Mouse (Mus musculus): ENCODE results near the gene Rp2. TPM values are rescaled to one million over a fixed set of nuclear protein-coding genes. Genes with fewer than 3 reads are reported as not detected.

Rp2 gene
- polyA plus RNA-seq, 2 experiments, result 5.6 to 10.4 TPM

- Histone ChIP-seq H3K9me3 (ENCODE audit: control insufficient read depth, low read length) (no peaks in the 10 kb centered on the region), H3K4me3 (ENCODE audit: insufficient read depth in 1 of 2, low read depth in 2 of 2, low read length in 2 of 2) (no peak overlapping the region), H3K4me1 (replicated peaks; ENCODE audit: control insufficient read depth in 2 of 2, insufficient read depth in 2 of 2, low read length in 1 of 2) (peaks cover 0 to 5% of the 10 kb centered on the region in 2 experiments; a peak in 2 of 4 replicates), H3K9ac (replicated peaks) (no peak overlapping the region), H3K36me3 (replicated peaks; ENCODE audit: control insufficient read depth, insufficient read depth, low read depth) (no peaks in the 10 kb centered on the region), H3K27me3 (ENCODE audit: control insufficient read depth, insufficient read depth, low read length) (no peaks in the 10 kb centered on the region), H3K4me2 (ENCODE audit: low read depth) (no peak overlapping the region), H3K27ac (no peak overlapping the region)
- TF ChIP-seq CTCF (IDR thresholded peaks at IDR 0.05; ENCODE audit: low read depth) (no peak), EP300 (IDR thresholded peaks at IDR 0.05; ENCODE audit: low read depth) (no peak)
- no peak for ATAC-seq (ENCODE audit: insufficient read depth)
- 38% methylated on average over 2 of the region's 2 CpGs for WGBS (ENCODE audit: insufficient replicate concordance)
- DNase-seq (ENCODE audit: low read depth in 3 of 3, low spot score in 3 of 3), result no peak
Observed at GRCm38 (mm10) chrX:20407676-20408075, 43.4 kb downstream of the Rp2 start.

DNA sequence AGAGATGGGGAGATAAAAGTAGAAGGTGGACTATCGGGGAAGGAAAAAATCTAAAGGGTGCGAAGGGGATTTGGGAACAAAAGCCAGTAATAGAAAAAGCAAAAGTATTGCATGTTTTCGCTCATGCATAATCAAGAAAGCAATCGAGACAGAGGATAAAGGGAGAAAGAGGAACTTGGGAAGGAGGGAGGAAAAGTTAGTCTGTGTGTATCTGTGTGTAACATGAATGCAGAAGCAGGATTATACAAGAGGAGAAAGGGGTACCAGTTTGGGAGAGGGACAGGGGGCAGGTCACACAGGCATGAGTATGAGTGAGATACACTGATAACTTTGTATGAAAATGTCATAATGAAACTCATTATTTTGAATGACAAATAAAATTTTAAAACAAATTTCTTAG lies 47.1 kb downstream of the Rp2 start:
- no peak for ATAC-seq (ENCODE audit: insufficient read depth)
- H3K4me2 ChIP-seq (ENCODE audit: low read depth), result no peak overlapping the region
- no peak overlapping the region for H3K9ac ChIP-seq (replicated peaks)
- 68% methylated on average over 4 of the region's 4 CpGs for WGBS (ENCODE audit: insufficient replicate concordance)
- H3K4me1 ChIP-seq (replicated peaks; ENCODE audit: control insufficient read depth in 2 of 2, insufficient read depth in 2 of 2, low read length in 1 of 2), result peaks cover 0 to 6% of the 10 kb centered on the region in 2 experiments; a peak in 2 of 4 replicates
- no peak overlapping the region for H3K4me3 ChIP-seq (ENCODE audit: insufficient read depth in 1 of 2, low read depth in 2 of 2, low read length in 2 of 2)
- no peaks in the 10 kb centered on the region for H3K27me3 ChIP-seq (ENCODE audit: control insufficient read depth, insufficient read depth, low read length)
- TF ChIP-seq CTCF (IDR thresholded peaks at IDR 0.05; ENCODE audit: low read depth), result no peak
- no peak for TF ChIP-seq EP300 (IDR thresholded peaks at IDR 0.05; ENCODE audit: low read depth)
- H3K36me3 ChIP-seq (replicated peaks; ENCODE audit: control insufficient read depth, insufficient read depth, low read depth), result no peaks in the 10 kb centered on the region
- no peak overlapping the region for H3K27ac ChIP-seq
- no peaks in the 10 kb centered on the region for H3K9me3 ChIP-seq (ENCODE audit: control insufficient read depth, low read length)
- no peak for DNase-seq (ENCODE audit: low read depth in 3 of 3, low spot score in 3 of 3)

GRCm38 (mm10) chrX:20412221-20412620 lies 47.9 kb downstream of the Rp2 start:
- H3K9ac ChIP-seq (replicated peaks), result no peak overlapping the region
- no peak overlapping the region for H3K4me2 ChIP-seq (ENCODE audit: low read depth)
- no peak overlapping the region for H3K4me3 ChIP-seq (ENCODE audit: insufficient read depth in 1 of 2, low read depth in 2 of 2, low read length in 2 of 2)
- ATAC-seq (ENCODE audit: insufficient read depth) (peak; percentile 84), DNase-seq (ENCODE audit: low read depth in 3 of 3, low spot score in 3 of 3) (no peak)
- H3K9me3 ChIP-seq (ENCODE audit: control insufficient read depth, low read length), result no peaks in the 10 kb centered on the region
- H3K36me3 ChIP-seq (replicated peaks; ENCODE audit: control insufficient read depth, insufficient read depth, low read depth), result no peaks in the 10 kb centered on the region
- TF ChIP-seq CTCF (IDR thresholded peaks at IDR 0.05; ENCODE audit: low read depth) (no peak), EP300 (IDR thresholded peaks at IDR 0.05; ENCODE audit: low read depth) (no peak)
- 50% methylated on average over 3 of the region's 3 CpGs for WGBS (ENCODE audit: insufficient replicate concordance)
- no peaks in the 10 kb centered on the region for H3K27me3 ChIP-seq (ENCODE audit: control insufficient read depth, insufficient read depth, low read length)
- peaks cover 0 to 6% of the 10 kb centered on the region in 2 experiments; a peak in 2 of 4 replicates for H3K4me1 ChIP-seq (replicated peaks; ENCODE audit: control insufficient read depth in 2 of 2, insufficient read depth in 2 of 2, low read length in 1 of 2)
- H3K27ac ChIP-seq, result no peak overlapping the region

GRCm38 (mm10) chrX:20414885-20415622 lies 50.8 kb downstream of the Rp2 start:
- Histone ChIP-seq H3K9ac (replicated peaks) (no peak overlapping the region), H3K4me2 (ENCODE audit: low read depth) (no peak overlapping the region), H3K27ac (no peak overlapping the region), H3K9me3 (ENCODE audit: control insufficient read depth, low read length) (no peaks in the 10 kb centered on the region), H3K36me3 (replicated peaks; ENCODE audit: control insufficient read depth, insufficient read depth, low read depth) (no peaks in the 10 kb centered on the region), H3K27me3 (ENCODE audit: control insufficient read depth, insufficient read depth, low read length) (no peaks in the 10 kb centered on the region), H3K4me3 (ENCODE audit: insufficient read depth in 1 of 2, low read depth in 2 of 2, low read length in 2 of 2) (no peak overlapping the region), H3K4me1 (replicated peaks; ENCODE audit: control insufficient read depth in 2 of 2, insufficient read depth in 2 of 2, low read length in 1 of 2) (peaks cover 0 to 10% of the 10 kb centered on the region in 2 experiments; a peak in 2 of 4 replicates)
- WGBS (ENCODE audit: insufficient replicate concordance), result 64% methylated on average over 10 of the region's 10 CpGs
- TF ChIP-seq CTCF (IDR thresholded peaks at IDR 0.05; ENCODE audit: low read depth) (no peak), EP300 (IDR thresholded peaks at IDR 0.05; ENCODE audit: low read depth) (no peak)
- ATAC-seq (ENCODE audit: insufficient read depth), result no peak
- DNase-seq (ENCODE audit: low read depth in 3 of 3, low spot score in 3 of 3), result no peak

GRCm38 (mm10) chrX:20418461-20418860 lies 54.2 kb downstream of the Rp2 start:
- H3K9ac ChIP-seq (replicated peaks), result no peak overlapping the region
- no peaks in the 10 kb centered on the region for H3K9me3 ChIP-seq (ENCODE audit: control insufficient read depth, low read length)
- ATAC-seq (ENCODE audit: insufficient read depth), result no peak
- H3K4me2 ChIP-seq (ENCODE audit: low read depth), result no peak overlapping the region
- DNase-seq (ENCODE audit: low read depth in 3 of 3, low spot score in 3 of 3), result no peak
- H3K27me3 ChIP-seq (ENCODE audit: control insufficient read depth, insufficient read depth, low read length), result no peaks in the 10 kb centered on the region
- no peaks in the 10 kb centered on the region for H3K36me3 ChIP-seq (replicated peaks; ENCODE audit: control insufficient read depth, insufficient read depth, low read depth)
- TF ChIP-seq CTCF (IDR thresholded peaks at IDR 0.05; ENCODE audit: low read depth) (no peak), EP300 (IDR thresholded peaks at IDR 0.05; ENCODE audit: low read depth) (no peak)
- peaks cover 0 to 4% of the 10 kb centered on the region in 2 experiments; a peak in 1 of 4 replicates for H3K4me1 ChIP-seq (replicated peaks; ENCODE audit: control insufficient read depth in 2 of 2, insufficient read depth in 2 of 2, low read length in 1 of 2)
- H3K4me3 ChIP-seq (ENCODE audit: insufficient read depth in 1 of 2, low read depth in 2 of 2, low read length in 2 of 2), result no peak overlapping the region
- H3K27ac ChIP-seq, result no peak overlapping the region
- 66% methylated on average over 2 of the region's 2 CpGs for WGBS (ENCODE audit: insufficient replicate concordance)
